Mouse (Mus musculus) olfactory bulb, adult 2 months (tissue): Measurements from ENCODE around the gene Ccdc33. TPM values are rescaled to one million over a fixed set of nuclear protein-coding genes. Genes with fewer than 3 reads are reported as not detected.

ENCODE experiments used
- H3K27ac ChIP-seq: fragments of 200-500 bp; 2 replicates; pipeline ENCODE4 v1.5.1; 2012; ENCODE audit warnings: low read depth, low read length; ENCODE audit not compliant: insufficient read depth
- H3K4me1 ChIP-seq: fragments of 200-500 bp; 2 replicates; pipeline ENCODE4 v1.6.1; 2012; ENCODE audit warnings: low read length; ENCODE audit not compliant: control insufficient read depth, insufficient read depth
- H3K4me3 ChIP-seq: fragments of 200-500 bp; 2 replicates; pipeline ENCODE4 v1.5.1; 2012; ENCODE audit warnings: mild to moderate bottlenecking, low read depth, low read length, moderate library complexity; ENCODE audit not compliant: insufficient read depth
- CTCF ChIP-seq: fragments of 200-500 bp; IDR thresholded peaks from 2 replicates; pipeline ENCODE4 v1.5.1; 2012; ENCODE audit warnings: low read depth, mild to moderate bottlenecking, low read length, moderate library complexity; ENCODE audit not compliant: insufficient read depth
- POLR2A ChIP-seq: fragments of 200-500 bp; IDR thresholded peaks from 2 replicates; pipeline ENCODE4 v1.6.1; 2012; ENCODE audit warnings: mild to moderate bottlenecking, low read depth, low read length, moderate library complexity; ENCODE audit not compliant: insufficient read depth
- WGBS: fragments of 180-500 bp; shearing (Covaris S2); methylation state at CpG from one replicate; pipeline ENCODE4 v1.1.7; 2018; 5-methylcytosine and 5-hydroxymethylcytosine counted together
- polyA plus RNA-seq: library from polyadenylated mRNA; stranded (reverse); fragments of >200 nt; gene quantifications from 2 replicates; pipeline ENCODE4 v1.2.4, GENCODE M21; 2012; ENCODE audit warnings: low replicate concordance; ENCODE audit not compliant: missing spikeins, insufficient read depth, insufficient read length

The Ccdc33 gene
- polyA plus RNA-seq, 1 experiment: not detected

- TF ChIP-seq CTCF (no peak), POLR2A (no peak)
- Histone ChIP-seq H3K27ac (no peak overlapping the region), H3K4me3 (no peak overlapping the region), H3K4me1 (peaks cover 72% of the 10 kb centered on the region)
- WGBS: 55% methylated on average over 9 of the region's 9 CpGs
Measured at GRCm38 (mm10) chr9:58114019-58114418, 4.6 kb downstream of the Ccdc33 start.

GRCm38 (mm10) chr9:58113279-58113884, 5.2 kb downstream of the Ccdc33 start:
- H3K4me1 ChIP-seq: peaks cover 69% of the 10 kb centered on the region
- TF ChIP-seq POLR2A (no peak), CTCF (no peak)
- WGBS: 45% methylated on average over 22 of the region's 22 CpGs
- peak overlapping the region; percentile 67 for H3K27ac ChIP-seq
- no peak overlapping the region for H3K4me3 ChIP-seq

- no peak overlapping the region for H3K4me3 ChIP-seq
- no peak for TF ChIP-seq POLR2A
- no peak for TF ChIP-seq CTCF
- H3K27ac ChIP-seq: peak overlapping the region; percentile 67
- H3K4me1 ChIP-seq: peaks cover 68% of the 10 kb centered on the region
- 15% methylated on average over 6 of the region's 6 CpGs for WGBS
Measured at GRCm38 (mm10) chr9:58112866-58113278, 5.8 kb downstream of the Ccdc33 start.

- H3K4me1 ChIP-seq: peaks cover 72% of the 10 kb centered on the region
- H3K27ac ChIP-seq: peak overlapping the region; percentile 89
- no peak for TF ChIP-seq POLR2A
- TF ChIP-seq CTCF: no peak
- WGBS: 21% methylated on average over 6 of the region's 6 CpGs
- no peak overlapping the region for H3K4me3 ChIP-seq
Measured at GRCm38 (mm10) chr9:58112321-58112751, 6.3 kb downstream of the Ccdc33 start.

- Histone ChIP-seq H3K4me1 (peaks cover 67% of the 10 kb centered on the region), H3K4me3 (no peak overlapping the region), H3K27ac (peak overlapping the region; percentile 89)
- no peak for TF ChIP-seq POLR2A
- WGBS: 37% methylated on average over 6 of the region's 6 CpGs
Measured at GRCm38 (mm10) chr9:58111431-58111830, 7.2 kb downstream of the Ccdc33 start.

- peak overlapping the region; percentile 89 for H3K27ac ChIP-seq
- H3K4me3 ChIP-seq: no peak overlapping the region
- 72% methylated on average over 5 of the region's 5 CpGs for WGBS
- no peak for TF ChIP-seq POLR2A
- no peak for TF ChIP-seq CTCF
- peaks cover 63% of the 10 kb centered on the region for H3K4me1 ChIP-seq
Measured at GRCm38 (mm10) chr9:58110787-58111186, 7.8 kb downstream of the Ccdc33 start.

- WGBS: 60% methylated on average over 5 of the region's 5 CpGs
- peaks cover 40% of the 10 kb centered on the region for H3K4me1 ChIP-seq
- H3K27ac ChIP-seq: no peak overlapping the region
- no peak overlapping the region for H3K4me3 ChIP-seq
- TF ChIP-seq CTCF (no peak), POLR2A (no peak)
Measured at GRCm38 (mm10) chr9:58107494-58107893, 11.1 kb downstream of the Ccdc33 start.

GRCm38 (mm10) chr9:58105595-58106169, 12.9 kb downstream of the Ccdc33 start:
- Histone ChIP-seq H3K4me1 (peaks cover 35% of the 10 kb centered on the region), H3K4me3 (no peak overlapping the region), H3K27ac (no peak overlapping the region)
- 87% methylated on average over 15 of the region's 15 CpGs for WGBS
- no peak for TF ChIP-seq POLR2A
- no peak for TF ChIP-seq CTCF

- no peak overlapping the region for H3K27ac ChIP-seq
- H3K4me1 ChIP-seq: peaks cover 36% of the 10 kb centered on the region
- no peak overlapping the region for H3K4me3 ChIP-seq
- WGBS: 67% methylated on average over 6 of the region's 6 CpGs
- TF ChIP-seq CTCF: no peak
- TF ChIP-seq POLR2A: no peak
Measured at GRCm38 (mm10) chr9:58103647-58104046, 15.0 kb downstream of the Ccdc33 start.
